Mouse (Mus musculus) myocyte (in vitro differentiated cells): ENCODE measurements around the gene N4bp2l2.

Experiments
- CEBPB ChIP-seq: IDR thresholded peaks from 2 replicates; pipeline ENCODE4 v1.6.1; 2011; ENCODE audit warnings: mild to moderate bottlenecking, moderate library complexity; ENCODE audit not compliant: poor library complexity, insufficient read depth, severe bottlenecking
- E2F4 ChIP-seq: IDR thresholded peaks from one replicate; pipeline ENCODE4 v1.6.1; 2011; ENCODE audit warnings: mild to moderate bottlenecking, control low read depth, moderate library complexity; ENCODE audit not compliant: insufficient read depth
- MAX ChIP-seq: IDR thresholded peaks from one replicate; pipeline ENCODE4 v1.6.1; 2011; ENCODE audit warnings: low read depth, mild to moderate bottlenecking, control low read depth
- MYOG ChIP-seq, 3 experiments: IDR thresholded peaks; one replicate each; pipeline ENCODE4 v1.6.1; 2011; ENCODE audit warnings: control low read depth in 2 of 3, low read depth in 2 of 3, mild to moderate bottlenecking in 2 of 3; ENCODE audit not compliant: insufficient read length in 2 of 3, control insufficient read depth in 1 of 3, insufficient read depth in 1 of 3
- POLR2A ChIP-seq: IDR thresholded peaks from one replicate; pipeline ENCODE4 v1.6.1; 2011; ENCODE audit warnings: low read depth, mild to moderate bottlenecking, control low read depth, moderate library complexity; ENCODE audit not compliant: insufficient read length
- POLR2AphosphoS2 ChIP-seq: IDR thresholded peaks from one replicate; pipeline ENCODE4 v1.6.1; 2011; ENCODE audit warnings: low read depth, control low read depth; ENCODE audit not compliant: insufficient read length
- REST ChIP-seq: IDR thresholded peaks from one replicate; pipeline ENCODE4 v1.6.1; 2011; ENCODE audit warnings: mild to moderate bottlenecking, control low read depth, moderate library complexity; ENCODE audit not compliant: insufficient read depth, insufficient read length
- SRF ChIP-seq: IDR thresholded peaks from one replicate; pipeline ENCODE4 v1.6.1; 2011; ENCODE audit warnings: low read depth; ENCODE audit not compliant: control insufficient read depth, insufficient read length
- TCF12 ChIP-seq: IDR thresholded peaks from one replicate; pipeline ENCODE4 v1.6.1; 2011; ENCODE audit warnings: mild to moderate bottlenecking, control low read depth; ENCODE audit not compliant: poor library complexity, insufficient read depth, severe bottlenecking
- TCF3 ChIP-seq: IDR thresholded peaks from one replicate; pipeline ENCODE4 v1.6.1; 2011; ENCODE audit warnings: low read depth, control low read depth; ENCODE audit not compliant: insufficient read length
- USF1 ChIP-seq: IDR thresholded peaks from one replicate; pipeline ENCODE4 v1.6.1; 2011; ENCODE audit warnings: low read depth, mild to moderate bottlenecking, control low read depth, moderate library complexity

- TF ChIP-seq TCF12 (no peak), USF1 (no peak), POLR2A (no peak), REST (no peak), TCF3 (no peak), MAX (no peak), POLR2AphosphoS2 (no peak), SRF (no peak), MYOG (IDR thresholded peaks at IDR 0.05; ENCODE audit: control insufficient read depth in 1 of 3, insufficient read depth in 1 of 3, insufficient read length in 2 of 3, low read depth in 2 of 3) (no peak), E2F4 (no peak), CEBPB (no peak)
These were observed 99.8 kb downstream of the N4bp2l2 start for GRCm38 (mm10) chr5:150566226-150566625.
